Mouse (Mus musculus) brain, embryonic 14.5 days (tissue): ENCODE measurements around the gene Megf11.

Experiments used
- CTCF ChIP-seq: fragments of 200-500 bp; IDR thresholded peaks from 2 replicates; pipeline ENCODE4 v1.5.1; 2012; ENCODE audit warnings: inconsistent platforms, mild to moderate bottlenecking, moderate library complexity, borderline replicate concordance; ENCODE audit not compliant: insufficient read depth, insufficient read length; ENCODE audit errors: extremely low read depth
- POLR2A ChIP-seq: fragments of 200-500 bp; IDR thresholded peaks from 2 replicates; pipeline ENCODE4 v1.6.1; 2012; ENCODE audit warnings: mild to moderate bottlenecking, inconsistent platforms, borderline replicate concordance; ENCODE audit not compliant: poor library complexity, insufficient read depth, insufficient read length, severe bottlenecking; ENCODE audit errors: extremely low read depth

- TF ChIP-seq POLR2A, result no peak
- no peak for TF ChIP-seq CTCF
Measured at GRCm38 (mm10) chr9:64590634-64591041, 205.2 kb downstream of the Megf11 start.
